Mouse (Mus musculus) heart, embryonic 10.5 days (tissue): Measurements from ENCODE around the gene Rbm10. TPM values are rescaled to one million over a fixed set of nuclear protein-coding genes. Genes with fewer than 3 reads are reported as not detected.

ENCODE experiments used
- DNase-seq: peaks from one replicate; pipeline ENCODE4 v3.0.0-alpha.2; 2017; ENCODE audit warnings: low spot score
- H3K27ac ChIP-seq: fragments of 300-500 bp; sonication (generic); 2 replicates; pipeline ENCODE4 v1.5.1; 2016; ENCODE audit warnings: mild to moderate bottlenecking
- H3K27me3 ChIP-seq: fragments of 300-500 bp; sonication (generic); 2 replicates; pipeline ENCODE4 v1.6.1; 2016; ENCODE audit warnings: mild to moderate bottlenecking; ENCODE audit not compliant: poor library complexity, insufficient read depth, severe bottlenecking
- H3K36me3 ChIP-seq: fragments of 300-500 bp; sonication (generic); 2 replicates; pipeline ENCODE4 v1.6.1; 2016; ENCODE audit warnings: mild to moderate bottlenecking, moderate library complexity
- H3K4me1 ChIP-seq: fragments of 300-500 bp; sonication (generic); 2 replicates; pipeline ENCODE4 v1.6.1; 2016; ENCODE audit warnings: mild to moderate bottlenecking
- H3K4me3 ChIP-seq: fragments of 300-500 bp; sonication (generic); 2 replicates; pipeline ENCODE4 v1.5.1; 2016; ENCODE audit warnings: mild to moderate bottlenecking, moderate library complexity
- H3K9me3 ChIP-seq: fragments of 300-500 bp; sonication (generic); 2 replicates; pipeline ENCODE4 v1.6.1; 2016; ENCODE audit warnings: mild to moderate bottlenecking, moderate library complexity
- WGBS: fragments of 180-500 bp; shearing (Covaris S2); methylation state at CpG from one replicate; pipeline ENCODE4 v1.1.7; 2016; 5-methylcytosine and 5-hydroxymethylcytosine counted together
- polyA plus RNA-seq: library from polyadenylated mRNA; unstranded; fragments of >200 nt; fragmentation: Nextera tagmentation; extraction: Ambion mirVana; gene quantifications from 2 replicates; pipeline ENCODE4 v1.2.1, GENCODE M21; 2016

The Rbm10 gene
- polyA plus RNA-seq: 57.6 and 68.5 TPM in 2 replicates

DNA sequence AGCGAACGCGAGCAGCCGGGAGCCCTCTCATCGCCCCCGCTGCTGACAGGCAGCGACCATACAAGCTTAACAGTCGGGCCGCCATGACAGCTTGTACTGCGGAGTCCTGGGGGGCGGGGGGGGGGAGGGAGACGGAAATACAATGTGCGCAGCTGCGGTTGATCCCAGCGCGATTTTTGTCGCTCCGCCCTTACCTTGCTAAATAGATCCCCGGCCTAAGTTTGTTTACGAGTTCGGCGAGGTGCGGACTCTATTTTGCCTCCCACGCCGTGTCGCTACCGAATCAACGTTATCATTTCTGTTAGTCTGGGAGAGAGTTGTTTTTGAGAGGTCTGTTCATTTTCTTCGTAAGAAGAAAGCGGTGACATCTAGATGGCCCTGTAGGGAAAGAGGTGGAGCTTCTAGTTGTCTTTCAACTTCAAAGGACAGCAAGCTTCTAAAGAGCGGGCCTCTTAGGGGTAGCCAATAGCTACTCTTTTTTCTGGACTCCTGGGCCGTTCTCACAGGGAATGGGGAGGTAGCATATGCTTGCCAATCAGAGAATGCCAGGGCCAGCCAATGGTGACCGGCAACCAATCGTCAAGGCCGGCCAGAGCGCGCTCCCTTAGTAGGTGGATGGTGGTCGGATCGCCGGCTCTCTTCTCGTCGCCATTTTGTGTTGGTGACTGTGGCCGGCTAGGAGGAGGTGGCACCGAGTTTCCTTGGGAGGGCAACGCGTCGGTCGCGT is at the start of gene Rbm10, which contains the start of gene Ndufb11:
TSS of gene Rbm10 (plus strand) at position 328 of the 727 bp plus-strand sequence.
TSS of gene Ndufb11 (minus strand) at position 444 of the 727 bp plus-strand sequence.
- Histone ChIP-seq H3K27ac (peak within 1 kb of the TSS; percentile 90), H3K36me3 (peaks cover 19% of the 10 kb centered on the region), H3K4me3 (peak within 1 kb of the TSS; percentile 70), H3K4me1 (no peaks in the 10 kb centered on the region), H3K9me3 (no peaks in the 10 kb centered on the region), H3K27me3 (no peaks in the 10 kb centered on the region)
- WGBS: 11% methylated on average over 49 of the region's 49 CpGs
- peak; percentile 93 for DNase-seq

DNA sequence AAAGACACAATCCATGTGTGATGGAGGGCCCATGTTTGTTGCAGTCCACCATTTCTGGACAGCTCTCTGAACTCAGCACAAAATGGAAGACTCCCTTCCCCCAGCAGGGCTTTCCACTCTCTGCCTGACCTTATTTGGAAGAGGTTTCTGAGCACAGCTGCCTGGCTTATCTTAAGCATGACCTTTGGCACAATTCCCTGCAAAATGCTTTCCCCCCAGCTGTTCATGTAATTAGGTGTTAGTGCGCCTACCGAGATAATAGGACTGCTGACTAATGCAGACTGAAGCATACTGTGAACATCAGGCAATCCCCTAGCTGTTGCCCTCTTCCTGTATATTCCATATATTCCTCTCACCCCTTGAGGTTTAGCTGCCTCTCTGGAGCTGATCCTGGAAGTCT is 46.3 kb upstream of the Rbm10 start:
- H3K27me3 ChIP-seq: no peaks in the 10 kb centered on the region
- WGBS: 37% methylated on average over 2 of the region's 2 CpGs
- H3K9me3 ChIP-seq: no peaks in the 10 kb centered on the region
- DNase-seq: peak; percentile 87
- H3K36me3 ChIP-seq: no peaks in the 10 kb centered on the region
- H3K4me3 ChIP-seq: no peak overlapping the region
- peaks cover 12% of the 10 kb centered on the region for H3K4me1 ChIP-seq
- peak overlapping the region; percentile 70; the same call in 1 of the 2 replicates for H3K27ac ChIP-seq

DNA sequence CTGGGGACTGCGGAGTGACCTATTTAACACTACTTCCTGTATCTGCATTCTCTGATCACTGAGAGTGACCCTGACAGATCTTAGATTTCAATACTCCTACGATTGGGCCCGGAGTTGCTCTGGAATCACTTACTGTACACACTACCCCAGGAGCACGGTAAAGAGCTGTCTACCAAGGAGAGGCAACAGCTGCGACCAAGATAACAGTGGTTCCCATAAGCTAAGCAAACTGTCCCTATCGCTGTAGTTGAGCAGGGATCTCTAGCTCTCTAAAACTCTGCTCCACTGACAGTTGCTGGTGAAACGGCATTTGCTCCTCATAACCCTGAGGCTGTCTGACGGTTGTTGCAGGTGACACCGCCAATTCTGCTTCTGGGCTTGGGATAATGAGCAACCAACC is 44.6 kb upstream of the Rbm10 start:
- Histone ChIP-seq H3K4me3 (no peak overlapping the region), H3K27me3 (no peaks in the 10 kb centered on the region), H3K4me1 (peaks cover 12% of the 10 kb centered on the region), H3K27ac (no peak overlapping the region), H3K36me3 (no peaks in the 10 kb centered on the region), H3K9me3 (no peaks in the 10 kb centered on the region)
- DNase-seq: no peak
- WGBS: 64% methylated on average over 9 of the region's 9 CpGs

DNA sequence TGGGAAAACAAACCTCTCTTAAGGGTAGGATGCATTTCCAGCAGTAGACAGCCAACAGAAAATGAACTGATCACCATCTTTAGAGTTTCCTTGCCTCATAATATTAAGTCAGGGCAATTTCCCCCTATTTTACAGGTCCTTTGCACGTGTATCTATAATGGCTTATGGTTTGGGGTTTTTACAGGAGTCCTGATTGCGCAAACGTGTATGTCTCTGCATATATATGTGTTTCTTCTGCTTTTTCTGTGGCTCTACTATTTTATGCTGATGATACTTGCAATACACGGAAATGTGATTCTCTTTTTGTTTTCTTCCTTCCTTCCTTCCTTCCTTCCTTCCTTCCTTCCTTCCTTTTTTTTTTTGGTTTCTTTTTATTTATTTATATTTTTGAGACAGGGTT is 43.4 kb upstream of the Rbm10 start:
- Histone ChIP-seq H3K4me1 (peaks cover 12% of the 10 kb centered on the region), H3K27ac (no peak overlapping the region), H3K9me3 (no peaks in the 10 kb centered on the region), H3K36me3 (no peaks in the 10 kb centered on the region), H3K4me3 (no peak overlapping the region), H3K27me3 (no peaks in the 10 kb centered on the region)
- 81% methylated on average over 4 of the region's 4 CpGs for WGBS
- DNase-seq: no peak

DNA sequence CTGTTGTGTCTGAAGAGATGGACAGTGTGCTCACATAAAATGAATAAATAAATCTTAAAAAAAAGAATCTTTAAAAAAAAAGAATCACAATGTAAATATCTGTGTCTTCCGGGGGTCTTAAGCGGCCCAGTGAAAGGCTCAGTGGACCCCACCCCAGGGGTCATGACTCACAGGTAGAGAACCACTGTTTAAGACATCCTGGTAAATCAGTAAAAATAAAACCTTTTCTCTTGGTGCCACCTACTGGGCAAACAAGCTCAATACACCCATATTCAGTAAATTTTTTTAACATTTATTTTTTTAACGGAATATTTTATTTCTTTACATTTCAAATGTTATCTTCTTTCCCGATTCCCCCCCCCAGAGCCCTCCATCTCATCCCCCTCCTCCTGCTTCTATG is 29.3 kb upstream of the Rbm10 start:
- DNase-seq: no peak
- H3K4me1 ChIP-seq: no peaks in the 10 kb centered on the region
- WGBS: 15% methylated on average over 4 of the region's 4 CpGs
- no peaks in the 10 kb centered on the region for H3K9me3 ChIP-seq
- H3K27ac ChIP-seq: no peak overlapping the region
- no peak overlapping the region for H3K4me3 ChIP-seq
- H3K36me3 ChIP-seq: no peaks in the 10 kb centered on the region
- H3K27me3 ChIP-seq: no peaks in the 10 kb centered on the region

DNA sequence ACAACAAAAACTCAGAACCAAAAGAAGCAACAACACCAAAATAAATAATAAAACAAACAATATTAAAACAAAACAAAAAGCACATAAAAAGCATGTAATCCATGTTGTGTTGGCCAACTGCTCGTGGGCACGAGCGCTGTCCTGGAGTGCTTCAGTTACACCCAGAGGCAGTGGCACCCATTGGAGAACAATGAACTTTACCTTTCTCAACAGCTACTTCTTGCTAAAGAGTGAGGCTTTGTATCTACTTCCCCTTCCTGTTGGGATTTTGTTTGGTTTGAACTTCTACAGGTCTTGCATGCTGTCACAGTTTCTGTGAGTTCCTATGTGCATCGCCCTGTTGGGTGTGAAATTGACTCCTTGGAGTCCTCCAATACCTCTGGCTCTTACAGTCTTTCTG is 8.8 kb upstream of the Rbm10 start:
- Histone ChIP-seq H3K27me3 (no peaks in the 10 kb centered on the region), H3K4me1 (no peaks in the 10 kb centered on the region), H3K9me3 (no peaks in the 10 kb centered on the region), H3K27ac (no peak overlapping the region), H3K4me3 (no peak overlapping the region), H3K36me3 (no peaks in the 10 kb centered on the region)
- 89% methylated on average over 4 of the region's 4 CpGs for WGBS
- no peak for DNase-seq

DNA sequence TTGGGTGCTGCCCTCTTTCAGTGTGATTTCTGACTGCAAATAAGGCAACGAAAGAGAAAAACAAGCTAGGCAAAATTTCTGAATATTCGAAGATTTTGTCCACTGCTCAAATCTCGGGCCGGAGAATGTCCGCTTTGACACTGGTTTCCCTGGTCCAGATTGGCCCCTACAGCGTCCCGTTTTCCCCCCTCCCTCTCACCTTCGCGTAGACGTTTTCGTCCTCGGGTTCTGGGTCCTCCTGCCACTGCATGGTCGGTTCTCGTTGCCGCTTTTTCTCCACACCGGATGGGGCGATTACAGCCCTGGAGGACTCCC is 485 bp upstream of the Rbm10 start:
- WGBS: 15% methylated on average over 17 of the region's 17 CpGs
- Histone ChIP-seq H3K4me1 (no peaks in the 10 kb centered on the region), H3K27me3 (no peaks in the 10 kb centered on the region), H3K27ac (peak overlapping the region; percentile 83), H3K9me3 (no peaks in the 10 kb centered on the region), H3K36me3 (peaks cover 17% of the 10 kb centered on the region), H3K4me3 (peak overlapping the region; percentile 60)
- DNase-seq: no peak

DNA sequence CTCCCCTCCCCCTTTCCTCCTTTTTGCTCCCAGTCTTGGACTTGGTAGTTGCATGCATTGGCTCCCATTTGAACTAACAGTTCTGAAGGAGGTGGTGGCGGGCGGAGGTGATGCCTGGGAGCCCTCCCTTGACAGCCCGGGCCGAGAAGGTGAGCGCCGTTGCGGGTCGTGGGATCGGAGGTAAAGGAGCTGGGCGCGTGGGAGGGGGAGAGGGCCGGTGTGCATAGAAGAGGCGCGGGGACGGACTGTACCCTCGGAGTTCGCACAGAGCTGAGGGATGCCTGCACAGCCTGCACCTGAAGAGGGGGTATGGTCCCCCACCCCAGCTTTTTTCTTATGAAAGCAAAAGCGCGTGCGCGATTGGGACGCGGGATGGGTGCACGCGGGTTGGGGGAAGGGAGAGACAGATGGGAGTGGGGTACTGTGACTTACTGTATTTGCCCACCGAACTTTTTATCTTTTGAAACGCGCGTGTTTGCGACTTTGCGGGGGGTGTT is 648 bp downstream of the Rbm10 start:
- Histone ChIP-seq H3K27ac (peak overlapping the region; percentile 90), H3K4me3 (peak overlapping the region; percentile 70), H3K4me1 (no peaks in the 10 kb centered on the region), H3K9me3 (no peaks in the 10 kb centered on the region), H3K27me3 (no peaks in the 10 kb centered on the region), H3K36me3 (peaks cover 23% of the 10 kb centered on the region)
- 16% methylated on average over 31 of the region's 31 CpGs for WGBS
- peak; percentile 75 for DNase-seq

DNA sequence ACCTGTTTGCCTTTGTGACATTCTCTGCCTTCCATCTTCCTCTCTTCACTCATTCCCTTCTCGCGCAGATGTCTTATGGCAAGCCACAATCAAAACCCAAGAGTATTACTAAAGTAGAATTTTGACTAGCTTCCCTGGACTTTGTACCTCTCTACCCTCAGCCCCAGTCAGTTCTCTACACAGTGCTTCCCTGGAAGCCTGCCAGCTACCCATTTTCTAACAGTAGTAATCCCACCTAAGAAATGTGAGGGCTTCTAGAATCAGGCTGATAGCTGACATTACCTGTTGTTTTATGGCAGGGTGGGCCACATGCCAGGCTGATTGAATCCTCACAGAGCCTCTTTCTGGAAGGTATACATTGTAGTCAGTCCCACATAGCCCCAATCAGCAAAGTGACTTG is 20.8 kb downstream of the Rbm10 start:
- Histone ChIP-seq H3K27me3 (no peaks in the 10 kb centered on the region), H3K4me1 (no peaks in the 10 kb centered on the region), H3K4me3 (no peak overlapping the region), H3K9me3 (no peaks in the 10 kb centered on the region), H3K27ac (no peak overlapping the region), H3K36me3 (peaks cover 75% of the 10 kb centered on the region)
- DNase-seq: no peak
- WGBS: 96% methylated on average over 2 of the region's 2 CpGs

DNA sequence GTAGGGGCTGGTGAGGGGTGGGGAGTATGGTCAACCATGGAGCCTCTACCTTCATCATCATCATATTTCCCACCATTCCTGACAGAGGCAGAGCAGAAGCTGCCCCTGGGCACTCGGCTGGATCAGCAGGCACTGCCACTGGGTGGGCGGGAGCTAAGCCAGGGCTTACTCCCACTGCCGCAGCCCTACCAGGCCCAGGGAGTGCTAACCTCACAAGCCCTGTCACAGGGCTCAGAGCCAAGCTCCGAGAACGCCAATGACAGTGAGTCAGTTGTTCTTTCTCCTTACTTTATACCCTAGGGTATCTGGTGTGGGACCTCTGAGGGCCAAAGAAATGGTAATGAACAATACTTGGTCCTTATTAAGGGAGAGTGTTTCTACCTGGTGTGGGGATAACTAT is 27.5 kb downstream of the Rbm10 start:
- Histone ChIP-seq H3K9me3 (no peaks in the 10 kb centered on the region), H3K4me1 (no peaks in the 10 kb centered on the region), H3K27ac (no peak overlapping the region), H3K4me3 (no peak overlapping the region), H3K36me3 (peaks cover 89% of the 10 kb centered on the region), H3K27me3 (no peaks in the 10 kb centered on the region)
- no peak for DNase-seq
- 85% methylated on average over 5 of the region's 5 CpGs for WGBS

DNA sequence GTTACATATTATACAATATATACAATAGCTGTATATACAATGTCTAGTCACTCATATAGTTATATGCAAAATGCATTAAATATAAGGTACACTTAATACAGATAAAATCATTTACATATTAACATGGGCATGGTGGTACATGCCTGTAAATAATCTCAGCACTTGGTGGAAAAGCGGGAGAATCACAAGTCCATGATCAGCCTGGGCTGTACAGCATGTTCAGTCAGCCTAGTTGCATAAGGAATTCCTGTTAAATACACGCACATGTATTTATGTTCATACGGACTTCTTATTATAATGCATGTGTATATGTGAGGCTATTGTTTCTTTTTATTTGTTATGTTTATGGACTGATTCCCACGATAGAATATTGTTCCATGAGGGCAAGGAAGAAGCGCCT is 40.3 kb downstream of the Rbm10 start:
- no peaks in the 10 kb centered on the region for H3K36me3 ChIP-seq
- no peak for DNase-seq
- H3K9me3 ChIP-seq: no peaks in the 10 kb centered on the region
- H3K4me3 ChIP-seq: peak overlapping the region; percentile 62
- no peak overlapping the region for H3K27ac ChIP-seq
- no peaks in the 10 kb centered on the region for H3K27me3 ChIP-seq
- no peaks in the 10 kb centered on the region for H3K4me1 ChIP-seq
- 31% methylated on average over 5 of the region's 5 CpGs for WGBS

DNA sequence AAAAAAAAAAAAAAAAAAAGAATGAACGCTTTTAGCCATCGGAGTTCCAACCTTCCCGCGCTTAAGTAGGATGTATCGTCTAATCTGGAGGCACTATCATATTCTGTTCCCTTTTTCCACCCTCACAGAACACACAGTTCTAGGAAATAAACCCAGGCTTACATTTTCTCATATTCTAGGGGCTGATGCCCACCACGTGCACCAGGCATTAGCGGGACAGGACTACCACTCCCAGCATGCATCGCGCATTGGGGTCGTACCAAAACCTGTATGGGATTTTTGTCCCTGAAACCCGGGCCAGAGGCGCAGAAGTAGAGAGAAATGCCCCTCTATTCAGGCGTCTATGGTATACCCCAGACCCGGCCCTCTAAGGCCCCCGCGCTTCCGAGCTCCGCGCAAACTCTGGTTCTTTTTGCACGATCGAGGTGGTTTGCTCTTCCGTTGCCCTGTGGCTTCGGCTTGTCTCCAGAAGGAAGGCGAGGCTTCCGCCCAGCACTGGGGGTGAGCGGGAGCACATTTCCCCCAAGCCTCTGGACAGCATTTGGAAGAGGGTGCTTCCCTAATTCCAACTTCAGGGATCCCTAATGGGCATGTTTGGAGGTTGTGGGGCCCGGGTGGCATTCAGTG is 40.8 kb downstream of the Rbm10 start, which contains the start of gene Uba1:
TSS of gene Uba1 (plus strand) at position 301 of the 627 bp plus-strand sequence.
- 10% methylated on average over 27 of the region's 27 CpGs for WGBS
- no peaks in the 10 kb centered on the region for H3K4me1 ChIP-seq
- peak; percentile 91 for DNase-seq
- no peaks in the 10 kb centered on the region for H3K36me3 ChIP-seq
- no peaks in the 10 kb centered on the region for H3K9me3 ChIP-seq
- peak within 1 kb of the TSS; percentile 62 for H3K4me3 ChIP-seq
- peak within 1 kb of the TSS; percentile 78 for H3K27ac ChIP-seq
- no peaks in the 10 kb centered on the region for H3K27me3 ChIP-seq

DNA sequence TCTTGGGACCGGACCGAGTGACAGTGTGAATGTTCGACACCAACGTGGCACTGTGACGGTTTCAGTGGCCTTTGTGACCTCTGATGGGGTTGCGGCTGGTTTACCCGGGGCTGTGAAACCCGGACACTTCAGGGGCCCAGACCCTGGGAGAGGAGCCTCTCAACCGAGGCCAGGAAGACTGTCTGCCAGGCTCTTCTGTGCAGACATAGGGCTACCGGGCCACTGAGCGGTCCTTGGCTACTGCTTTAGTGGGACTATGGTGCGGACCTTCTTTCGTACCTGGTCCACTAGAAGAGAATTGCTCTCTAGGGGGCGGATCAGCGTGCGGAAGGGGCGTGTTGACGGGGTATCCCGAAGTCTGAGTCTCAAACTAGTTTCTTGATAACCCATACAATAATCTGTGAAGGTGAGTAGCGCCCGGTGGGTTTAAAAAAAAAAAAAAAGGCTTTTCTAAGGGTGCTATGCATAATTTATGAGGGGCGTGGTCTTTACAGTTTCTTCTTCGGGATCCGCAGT is 41.6 kb downstream of the Rbm10 start:
- peak overlapping the region; percentile 78 for H3K27ac ChIP-seq
- no peak for DNase-seq

More for the DNA sequence above, 41.6 kb downstream of the Rbm10 start:
- H3K9me3 ChIP-seq: no peaks in the 10 kb centered on the region
- H3K4me1 ChIP-seq: no peaks in the 10 kb centered on the region
- H3K36me3 ChIP-seq: no peaks in the 10 kb centered on the region
- H3K27me3 ChIP-seq: no peaks in the 10 kb centered on the region
- peak overlapping the region; percentile 62 for H3K4me3 ChIP-seq
- 18% methylated on average over 24 of the region's 24 CpGs for WGBS
